ENCODE assay signal across 30 mouse cellular contexts in genomic region chr8:117810676-117811075, GRCm38 (mm10). TPM values are rescaled to one million over a fixed set of nuclear protein-coding genes. Genes with fewer than 3 reads are reported as not detected.
DNase-seq lines count a peak whose midpoint lies in the region; ATAC-seq lines count a peak whose summit lies in the region.
"Had no signal": no experiment of that assay in that cellular context is flagged by ENCODE, and none has a peak within 500 bp of the region (broad histone marks: within the 10 kb centered on the region; RNA-seq: fewer than 3 reads in every experiment).

No protein-coding gene starts in this region.

- H3K27me3 ChIP-seq in liver, embryonic 13.5 days, result no peaks in the 10 kb centered on the region; the same call in 1 of the 2 replicates
- peaks cover 7% of the 10 kb centered on the region for H3K27me3 ChIP-seq in liver, embryonic 12.5 days (replicated peaks)
- no peaks in the 10 kb centered on the region for H3K27me3 ChIP-seq in limb, embryonic 10.5 days (ENCODE audit: low read depth, poor library complexity, severe bottlenecking)
- H3K27me3 ChIP-seq in liver, embryonic 16.5 days (ENCODE audit: control insufficient read depth, insufficient read depth, low read depth, low read length), result no peaks in the 10 kb centered on the region
- no peaks in the 10 kb centered on the region for H3K27me3 ChIP-seq in forebrain, embryonic 15.5 days
- H3K27me3 ChIP-seq: CH12.LX; embryonic facial prominence, embryonic 13.5 days; forebrain, embryonic 12.5 days; heart, embryonic 13.5 days; Patski had no signal

- H3K4me2 ChIP-seq in liver, embryonic 13.5 days, result no peak overlapping the region
- H3K4me2 ChIP-seq in liver, embryonic 12.5 days, result no peak overlapping the region
- no peak overlapping the region for H3K4me2 ChIP-seq in liver, embryonic 16.5 days (ENCODE audit: low read depth, low read length)
- H3K4me2 ChIP-seq in forebrain, embryonic 15.5 days (replicated peaks), result no peak overlapping the region
- H3K4me2 ChIP-seq: embryonic facial prominence, embryonic 13.5 days; forebrain, embryonic 12.5 days; heart, embryonic 13.5 days; hindbrain, embryonic 14.5 days had no signal

- H3K9me3 ChIP-seq in liver, embryonic 13.5 days (replicated peaks), result no peaks in the 10 kb centered on the region
- no peaks in the 10 kb centered on the region for H3K9me3 ChIP-seq in liver, embryonic 12.5 days (replicated peaks)
- H3K9me3 ChIP-seq in limb, embryonic 10.5 days (replicated peaks), result no peaks in the 10 kb centered on the region
- H3K9me3 ChIP-seq in liver, embryonic 16.5 days (replicated peaks; ENCODE audit: control insufficient read depth, low read length), result no peaks in the 10 kb centered on the region
- no peaks in the 10 kb centered on the region for H3K9me3 ChIP-seq in forebrain, embryonic 15.5 days
- H3K9me3 ChIP-seq: embryonic facial prominence, embryonic 10.5 days; embryonic facial prominence, embryonic 13.5 days; forebrain, embryonic 12.5 days; heart, embryonic 10.5 days; heart, embryonic 13.5 days had no signal

- H3K27ac ChIP-seq in liver, embryonic 13.5 days, result no peak overlapping the region
- H3K27ac ChIP-seq in liver, embryonic 12.5 days, result no peak overlapping the region
- H3K27ac ChIP-seq in limb, embryonic 10.5 days, result no peak overlapping the region
- no peak overlapping the region for H3K27ac ChIP-seq in liver, embryonic 16.5 days (ENCODE audit: low read length)
- no peak overlapping the region for H3K27ac ChIP-seq in forebrain, embryonic 15.5 days (replicated peaks)
- H3K27ac ChIP-seq: embryonic facial prominence, embryonic 10.5 days; embryonic facial prominence, embryonic 13.5 days; forebrain, embryonic 12.5 days; heart, adult 2 months; heart, embryonic 10.5 days; heart, embryonic 13.5 days; hindbrain, embryonic 14.5 days; hindbrain, postnatal 0 days had no signal

- DNase-seq in liver, embryonic 13.5 days, result no peak
- DNase-seq in limb, embryonic 10.5 days (ENCODE audit: low spot score), result peak; percentile 37
- DNase-seq in left cerebral cortex, postnatal 25 days (ENCODE audit: low spot score in 2 of 2), result no peak
- DNase-seq: adrenal gland, postnatal 10 days; adrenal gland, postnatal 36 days; B cell, adult 2 months; cerebellum, adult 18-20 months; cerebellum, adult 9-10 months; cerebellum, postnatal 14 days; embryo, embryonic 11 days; gastrocnemius, postnatal 10 days; gastrocnemius, postnatal 36 days; heart, adult 2 months; heart, postnatal 14 days; heart, postnatal 4 days had no signal

- intact Hi-C loops in left cerebral cortex, postnatal 25 days (cut with DNase I), result no loop called here

- ATAC-seq in liver, embryonic 13.5 days (ENCODE audit: low read depth), result peak; percentile 72
- ATAC-seq in liver, embryonic 12.5 days, result no peak
- peak; percentile 76 for ATAC-seq in liver, embryonic 16.5 days (ENCODE audit: low read depth)
- ATAC-seq in forebrain, embryonic 15.5 days (replicated peaks), result no peak
- ATAC-seq: forebrain, embryonic 16.5 days; hindbrain, postnatal 0 days; Patski had no signal

- no peaks in the 10 kb centered on the region for H3K4me1 ChIP-seq in liver, embryonic 13.5 days (replicated peaks)
- H3K4me1 ChIP-seq in liver, embryonic 12.5 days, result 0 out of 2 replicates have a peak, but pooled peaks cover 4% of the 10 kb centered on the region
- H3K4me1 ChIP-seq in limb, embryonic 10.5 days, result peaks cover 15% of the 10 kb centered on the region
- no peaks in the 10 kb centered on the region for H3K4me1 ChIP-seq in liver, embryonic 16.5 days (ENCODE audit: control insufficient read depth, low read depth, low read length)
- no peaks in the 10 kb centered on the region for H3K4me1 ChIP-seq in forebrain, embryonic 15.5 days
- H3K4me1 ChIP-seq: embryonic facial prominence, embryonic 13.5 days; forebrain, embryonic 12.5 days; heart, embryonic 13.5 days had no signal

- H3K9ac ChIP-seq in liver, embryonic 13.5 days, result no peak overlapping the region
- no peak overlapping the region for H3K9ac ChIP-seq in liver, embryonic 12.5 days
- H3K9ac ChIP-seq in liver, embryonic 16.5 days (ENCODE audit: low read depth, low read length), result no peak overlapping the region
- H3K9ac ChIP-seq in forebrain, embryonic 15.5 days (replicated peaks), result no peak overlapping the region
- H3K9ac ChIP-seq: embryonic facial prominence, embryonic 13.5 days; forebrain, embryonic 12.5 days; heart, embryonic 13.5 days; hindbrain, embryonic 14.5 days had no signal

- no peaks in the 10 kb centered on the region for H3K36me3 ChIP-seq in liver, embryonic 13.5 days
- H3K36me3 ChIP-seq in liver, embryonic 12.5 days, result no peaks in the 10 kb centered on the region
- no peaks in the 10 kb centered on the region for H3K36me3 ChIP-seq in limb, embryonic 10.5 days
- H3K36me3 ChIP-seq in liver, embryonic 16.5 days (ENCODE audit: control insufficient read depth, insufficient read depth), result no peaks in the 10 kb centered on the region
- no peaks in the 10 kb centered on the region for H3K36me3 ChIP-seq in forebrain, embryonic 15.5 days
- H3K36me3 ChIP-seq: embryonic facial prominence, embryonic 10.5 days; embryonic facial prominence, embryonic 13.5 days; forebrain, embryonic 12.5 days; G1E; heart, embryonic 10.5 days; heart, embryonic 13.5 days had no signal

- 74% methylated on average over 2 of the region's 2 CpGs for WGBS in liver, embryonic 13.5 days (ENCODE audit: insufficient replicate concordance)
- WGBS in liver, embryonic 12.5 days (ENCODE audit: insufficient replicate concordance), result 73% methylated on average over 2 of the region's 2 CpGs
- 94% methylated on average over 2 of the region's 2 CpGs for WGBS in limb, embryonic 10.5 days
- WGBS in liver, embryonic 16.5 days (ENCODE audit: insufficient replicate concordance), result 64% methylated on average over 2 of the region's 2 CpGs
- whole genome bisulfite sequencing in forebrain, embryonic 15.5 days, result 93% methylated on average over 2 of the region's 2 CpGs

- H3K4me3 ChIP-seq in liver, embryonic 13.5 days (replicated peaks), result no peak overlapping the region
- H3K4me3 ChIP-seq in liver, embryonic 12.5 days, result no peak overlapping the region
- no peak overlapping the region for H3K4me3 ChIP-seq in limb, embryonic 10.5 days
- H3K4me3 ChIP-seq in liver, embryonic 16.5 days (ENCODE audit: low read depth, low read length), result no peak overlapping the region
- no peak overlapping the region for H3K4me3 ChIP-seq in forebrain, embryonic 15.5 days
- H3K4me3 ChIP-seq: embryonic facial prominence, embryonic 10.5 days; embryonic facial prominence, embryonic 13.5 days; erythroblast, embryonic 14.5 days; forebrain, embryonic 12.5 days; heart, adult 2 months; heart, embryonic 10.5 days; heart, embryonic 13.5 days had no signal

RNA-seq across cellular contexts. Expression of gene Mphosph6, which starts 8.9 kb away (rescaled TPM):
- polyA plus RNA-seq in liver, embryonic 13.5 days (2015; fragmentation: Nextera tagmentation; extraction: Ambion mirVana), result 44.9 and 53.7 TPM in 2 replicates
- 48.8 and 50.0 TPM in 2 replicates for polyA plus RNA-seq in liver, embryonic 12.5 days (2016; fragmentation: Nextera tagmentation; extraction: Ambion mirVana)
- polyA plus RNA-seq in limb, embryonic 10.5 days (2016; fragmentation: Nextera tagmentation; extraction: Ambion mirVana), result 70.4 and 80.8 TPM in 2 replicates
- 21.5 and 23.9 TPM in 2 replicates for polyA plus RNA-seq in liver, embryonic 16.5 days (2015; fragmentation: Nextera tagmentation; extraction: Ambion mirVana)
- 37.5 and 39.2 TPM in 2 replicates for polyA plus RNA-seq in forebrain, embryonic 15.5 days (2015; fragmentation: Nextera tagmentation; extraction: Ambion mirVana)
- 10 to 100 TPM; 18.5 to 21.7 TPM for total RNA-seq in left cerebral cortex, postnatal 25 days (2021)

Comparison
In these comparisons a context has a peak if more than half of its experiments do, and no peak if none do; other contexts are left out.
1. ATAC-seq: peak in liver, embryonic 13.5 days (single experiment) and liver, embryonic 16.5 days (single experiment); none in liver, embryonic 12.5 days (single experiment) and forebrain, embryonic 15.5 days (single experiment).